Mouse (Mus musculus): ENCODE data around the gene Cfl1. TPM values are rescaled to one million over a fixed set of nuclear protein-coding genes. Genes with fewer than 3 reads are reported as not detected.
A peak's percentile ranks its signal among the peaks of the same experiment; 100 is the strongest.

Cfl1 gene
- total and polyA plus RNA-seq, 3 experiments: 818 to 1,768 (median 999) TPM

DNA sequence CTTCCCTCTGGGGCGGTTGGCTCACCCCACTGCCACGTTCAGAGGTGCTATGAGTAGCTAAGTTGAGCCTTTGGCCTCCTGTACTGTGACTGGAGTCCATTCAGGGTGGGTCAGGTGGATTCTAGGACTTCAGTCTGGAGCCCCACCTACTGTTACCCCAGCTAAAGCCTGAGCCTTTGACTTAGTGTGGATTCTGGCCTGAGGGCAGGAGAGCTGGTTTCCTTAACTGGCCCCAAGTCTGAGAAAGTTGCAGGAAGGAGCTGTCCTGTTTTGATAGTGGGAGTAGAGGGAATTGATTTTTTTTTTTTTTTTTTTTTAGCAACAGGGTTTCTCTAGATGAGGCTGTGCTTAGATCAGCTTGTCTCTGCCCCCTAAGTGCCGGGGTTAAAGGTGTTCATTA, 4.1 kb downstream of the Cfl1 start:
- dilution Hi-C loops (cut with MboI; ENCODE audit: extremely low pct_ligation_motif_present, extremely low pct_unique_long_range_greater_than_20kb, low sequenced_read_pairs): no loop called here
- Histone ChIP-seq H3K4me3 (replicated peaks in 1 of 3; ENCODE audit: low read depth in 2 of 3, low read length in 2 of 3, poor library complexity in 1 of 3) (no peak overlapping the region), H3K4me1 (ENCODE audit: control insufficient read depth in 1 of 2, insufficient read depth in 2 of 2) (peaks cover 4 to 14% of the 10 kb centered on the region in 2 experiments), H3K27ac (ENCODE audit: insufficient read depth, low read depth) (no peak overlapping the region), H3K9ac (ENCODE audit: insufficient read depth, low read depth) (no peak overlapping the region), H3K36me3 (replicated peaks in 1 of 2; ENCODE audit: control insufficient read depth in 1 of 2, insufficient read depth in 1 of 2, low read length in 1 of 2) (peaks cover 51 to 68% of the 10 kb centered on the region in 2 experiments), H3K9me3 (replicated peaks; ENCODE audit: low read length) (no peaks in the 10 kb centered on the region), H3K27me3 (replicated peaks) (no peaks in the 10 kb centered on the region), H3K4me2 (ENCODE audit: insufficient read depth, low read depth, poor library complexity, severe bottlenecking) (no peak overlapping the region), H3K79me2 (replicated peaks; ENCODE audit: control insufficient read depth, extremely low read depth, insufficient read depth, poor library complexity, severe bottlenecking) (peaks cover 24% of the 10 kb centered on the region)
- TF ChIP-seq HCFC1 (IDR thresholded peaks at IDR 0.05; ENCODE audit: low read depth, low read length) (no peak), CHD1 (IDR thresholded peaks at IDR 0.05; ENCODE audit: low read depth, low read length) (no peak), ZC3H11A (IDR thresholded peaks at IDR 0.05; ENCODE audit: low read depth, low read length) (no peak), POLR2A (IDR thresholded peaks at IDR 0.05; ENCODE audit: low read depth, low read length) (0 out of 2 replicates have a peak, but pooled peaks have one; percentile 10), NRF1 (IDR thresholded peaks at IDR 0.05; ENCODE audit: low read depth, low read length) (no peak)
- no peak for DNase-seq (ENCODE audit: extremely low read depth)
- in situ Hi-C loops (cut with MboI; ENCODE audit: low pct_ligation_motif_present, low pct_unique_long_range_greater_than_20kb, low sequenced_read_pairs): loop anchor here (5.0 kb wide), 1 partner anchor 37 kb away; the partner anchor contains the start of gene Ccdc85b

DNA sequence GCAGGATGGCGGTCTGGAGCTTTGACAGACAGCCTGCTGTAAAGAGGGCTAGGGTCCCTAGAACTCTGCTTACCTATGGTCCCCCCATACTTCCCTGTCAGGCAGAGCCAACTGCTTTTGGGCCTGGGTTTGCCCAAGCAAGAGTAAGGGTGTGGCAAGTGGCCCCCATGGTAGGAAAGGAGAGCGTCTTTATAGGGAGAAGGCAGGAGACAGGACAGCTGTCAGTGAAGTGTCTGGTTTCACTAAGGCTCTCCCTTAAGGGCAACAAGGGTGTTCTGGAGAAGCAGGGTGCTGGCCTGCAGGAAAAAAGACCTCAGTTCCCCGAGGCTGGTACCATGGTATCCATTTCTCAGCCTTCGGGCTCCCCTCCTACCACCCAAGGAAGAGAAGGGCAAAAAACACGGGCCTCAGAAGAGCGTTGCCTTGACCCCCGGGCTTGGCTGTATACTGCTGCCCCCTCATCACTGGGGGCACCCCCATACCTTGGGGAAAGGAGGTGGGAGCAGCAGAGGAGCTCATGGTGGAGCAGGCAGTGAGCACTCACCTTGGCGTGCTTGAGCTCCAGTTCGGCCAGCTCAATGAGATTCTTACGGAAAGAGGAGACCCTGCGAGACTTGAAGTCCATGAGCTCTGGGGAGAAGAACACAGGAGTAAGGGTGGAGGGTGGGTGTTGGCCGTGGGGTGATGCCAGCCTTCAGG, 5.2 kb downstream of the Cfl1 start:
- TF ChIP-seq POLR2AphosphoS2 (IDR thresholded peaks at IDR 0.05; ENCODE audit: low read depth, low read length): peak; percentile 60
- no peak for TF ChIP-seq MAX (IDR thresholded peaks at IDR 0.05; ENCODE audit: low read length)
- no peak for TF ChIP-seq ETS1 (conservative IDR thresholded peaks at IDR 0.05; ENCODE audit: low read depth, low read length)
- peak; percentile 23 for TF ChIP-seq POLR2A (IDR thresholded peaks at IDR 0.05; ENCODE audit: low read depth, low read length)
- in situ Hi-C loops (cut with MboI; ENCODE audit: low pct_ligation_motif_present, low pct_unique_long_range_greater_than_20kb, low sequenced_read_pairs): no loop called here

DNA sequence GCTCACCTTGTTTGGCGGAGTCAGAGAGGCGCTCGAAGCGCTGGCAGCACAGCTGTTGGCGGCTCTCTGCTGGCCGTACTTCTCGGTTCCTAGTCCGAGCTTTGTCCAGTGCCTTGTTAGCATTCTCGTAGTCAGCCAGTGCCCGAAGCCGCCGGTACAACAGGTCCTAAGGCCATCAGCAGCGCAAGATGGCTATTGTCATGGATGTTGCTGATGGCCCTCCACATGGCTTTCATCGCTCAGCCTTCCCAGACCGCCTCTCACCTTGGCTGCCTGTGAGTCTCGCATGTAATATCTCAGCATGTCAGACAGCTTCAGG, 5.8 kb downstream of the Cfl1 start:
- Histone ChIP-seq H3K27me3 (replicated peaks) (no peaks in the 10 kb centered on the region), H3K4me2 (ENCODE audit: insufficient read depth, low read depth, poor library complexity, severe bottlenecking) (no peak overlapping the region), H3K9me3 (replicated peaks; ENCODE audit: low read length) (no peaks in the 10 kb centered on the region), H3K9ac (ENCODE audit: insufficient read depth, low read depth) (no peak overlapping the region), H3K36me3 (replicated peaks in 1 of 2; ENCODE audit: control insufficient read depth in 1 of 2, insufficient read depth in 1 of 2, low read length in 1 of 2) (peaks cover 51 to 73% of the 10 kb centered on the region in 2 experiments), H3K4me1 (ENCODE audit: control insufficient read depth in 1 of 2, insufficient read depth in 2 of 2) (peaks cover 4 to 14% of the 10 kb centered on the region in 2 experiments), H3K4me3 (replicated peaks in 1 of 3; ENCODE audit: low read depth in 2 of 3, low read length in 2 of 3, poor library complexity in 1 of 3) (no peak overlapping the region), H3K27ac (ENCODE audit: insufficient read depth, low read depth) (no peak overlapping the region), H3K79me2 (replicated peaks; ENCODE audit: control insufficient read depth, extremely low read depth, insufficient read depth, poor library complexity, severe bottlenecking) (peaks cover 24% of the 10 kb centered on the region)
- dilution Hi-C loops (cut with MboI; ENCODE audit: extremely low pct_ligation_motif_present, extremely low pct_unique_long_range_greater_than_20kb, low sequenced_read_pairs) (no loop called here), in situ Hi-C loops (cut with MboI; ENCODE audit: low pct_ligation_motif_present, low pct_unique_long_range_greater_than_20kb, low sequenced_read_pairs) (no loop called here)
- no peak for DNase-seq (ENCODE audit: extremely low read depth)
- TF ChIP-seq SIN3A (IDR thresholded peaks at IDR 0.05; ENCODE audit: low read length) (no peak), POLR2AphosphoS2 (IDR thresholded peaks at IDR 0.05; ENCODE audit: low read depth, low read length) (peak; percentile 36; the same call in 1 of the 2 replicates)

More for the DNA sequence above, 5.2 kb downstream of the Cfl1 start:
- Histone ChIP-seq H3K9me3 (replicated peaks; ENCODE audit: low read length) (no peaks in the 10 kb centered on the region), H3K27me3 (replicated peaks) (no peaks in the 10 kb centered on the region), H3K4me3 (replicated peaks in 1 of 3; ENCODE audit: low read depth in 2 of 3, low read length in 2 of 3, poor library complexity in 1 of 3) (no peak overlapping the region), H3K9ac (ENCODE audit: insufficient read depth, low read depth) (no peak overlapping the region), H3K4me1 (ENCODE audit: control insufficient read depth in 1 of 2, insufficient read depth in 2 of 2) (peaks cover 4 to 14% of the 10 kb centered on the region in 2 experiments), H3K27ac (ENCODE audit: insufficient read depth, low read depth) (no peak overlapping the region), H3K36me3 (replicated peaks in 1 of 2; ENCODE audit: control insufficient read depth in 1 of 2, insufficient read depth in 1 of 2, low read length in 1 of 2) (peaks cover 51 to 70% of the 10 kb centered on the region in 2 experiments), H3K79me2 (replicated peaks; ENCODE audit: control insufficient read depth, extremely low read depth, insufficient read depth, poor library complexity, severe bottlenecking) (peaks cover 24% of the 10 kb centered on the region), H3K4me2 (ENCODE audit: insufficient read depth, low read depth, poor library complexity, severe bottlenecking) (no peak overlapping the region)
- dilution Hi-C loops (cut with MboI; ENCODE audit: extremely low pct_ligation_motif_present, extremely low pct_unique_long_range_greater_than_20kb, low sequenced_read_pairs): no loop called here
- no peak for DNase-seq (ENCODE audit: extremely low read depth)
